Mouse (Mus musculus) erythroblast, embryonic 14.5 days (primary cell): ENCODE data around the gene C1ql4.

Experiments used
- GATA1 ChIP-seq: IDR thresholded peaks from 2 replicates; pipeline ENCODE4 v1.6.1; 2012; ENCODE audit warnings: low read length, inconsistent platforms, mixed read lengths
- TAL1 ChIP-seq: IDR thresholded peaks from 3 replicates; pipeline ENCODE4 v1.6.1; 2012; ENCODE audit warnings: low read length, inconsistent platforms, mixed read lengths

DNA sequence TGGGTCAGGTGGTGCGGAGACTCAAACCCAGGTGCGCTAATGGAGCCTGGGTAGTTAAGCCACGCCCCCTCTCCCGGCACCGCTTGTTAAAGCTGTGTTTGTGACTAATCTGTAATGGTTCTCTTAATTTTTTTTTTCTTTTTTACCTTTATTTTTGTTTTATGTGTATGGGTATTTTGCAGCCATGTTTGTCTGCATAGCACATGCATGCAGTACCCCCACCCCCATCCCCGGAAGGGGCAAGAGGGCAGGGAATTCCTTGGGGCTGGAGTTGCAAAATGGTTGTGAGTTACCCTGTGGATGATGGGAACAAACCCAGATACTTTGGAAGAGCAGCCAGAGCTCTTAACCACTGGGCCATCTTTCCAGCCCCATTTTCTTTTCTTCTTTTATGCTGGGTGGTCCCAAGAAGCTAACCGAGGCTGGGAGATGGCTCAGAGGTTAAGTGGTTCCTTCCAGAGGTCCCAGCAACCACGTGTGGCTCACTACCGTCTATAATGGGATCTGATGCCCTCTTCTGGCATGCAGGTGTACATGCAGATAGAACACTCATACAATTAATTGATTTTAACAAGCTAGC is 25.9 kb upstream of the C1ql4 start:
- TF ChIP-seq GATA1: no peak
- no peak for TF ChIP-seq TAL1
